Mouse (Mus musculus) kidney, postnatal 0 days (tissue): Measurements from ENCODE around the gene Atp5d. TPM values are rescaled to one million over a fixed set of nuclear protein-coding genes. Genes with fewer than 3 reads are reported as not detected.

ENCODE experiments used
- ATAC-seq: fragments of 200-750 bp; cut with Nextera tagmentation; replicated peaks from 2 replicates; pipeline ENCODE4 v1.8.0; 2017; ENCODE audit warnings: low read depth, moderate number of reproducible peaks, moderate TSS enrichment, moderate library complexity; ENCODE audit not compliant: low FRiP score
- DNase-seq: peaks from one replicate; pipeline ENCODE4 v3.0.0-alpha.2; 2016; ENCODE audit warnings: low spot score
- H3K27ac ChIP-seq: fragments of 300-500 bp; sonication (generic); 2 replicates; pipeline ENCODE4 v1.5.1; 2014; ENCODE audit warnings: mild to moderate bottlenecking
- H3K27me3 ChIP-seq: fragments of 300-500 bp; sonication (generic); 2 replicates; pipeline ENCODE4 v1.6.1; 2014; ENCODE audit warnings: low read length, mixed read lengths; ENCODE audit not compliant: insufficient read depth
- H3K36me3 ChIP-seq: fragments of 300-500 bp; sonication (generic); 2 replicates; pipeline ENCODE4 v1.6.1; 2014; ENCODE audit warnings: low read length, mixed read lengths; ENCODE audit not compliant: insufficient read depth
- H3K4me1 ChIP-seq: fragments of 300-500 bp; sonication (generic); replicated peaks from 2 replicates; pipeline ENCODE4 v1.6.1; 2014; ENCODE audit warnings: antibody characterized with exemption, low read length, mixed read lengths; ENCODE audit not compliant: insufficient read depth
- H3K4me2 ChIP-seq: fragments of 300-500 bp; sonication (generic); 2 replicates; pipeline ENCODE4 v1.6.1; 2014; ENCODE audit warnings: mild to moderate bottlenecking, low read length, moderate library complexity, mixed read lengths
- H3K4me3 ChIP-seq: fragments of 300-500 bp; sonication (generic); replicated peaks from 2 replicates; pipeline ENCODE4 v1.5.1; 2014; ENCODE audit warnings: low read depth, low read length
- H3K9ac ChIP-seq: fragments of 300-500 bp; sonication (generic); 2 replicates; pipeline ENCODE4 v1.6.1; 2014; ENCODE audit warnings: low read depth, low read length
- H3K9me3 ChIP-seq: fragments of 300-500 bp; sonication (generic); replicated peaks from 2 replicates; pipeline ENCODE4 v1.6.1; 2016; ENCODE audit warnings: low read length, inconsistent platforms, mixed read lengths
- CTCF ChIP-seq: IDR thresholded peaks from 2 replicates; pipeline ENCODE4 v1.5.1; 2016; ENCODE audit warnings: antibody characterized with exemption, low read depth, mild to moderate bottlenecking, moderate library complexity
- WGBS: fragments of 180-500 bp; shearing (Covaris S2); extraction: QIAGEN DNeasy Blood & Tissue Kit; methylation state at CpG from one replicate; pipeline ENCODE4 v1.1.7; 2014; 5-methylcytosine and 5-hydroxymethylcytosine counted together
- polyA plus RNA-seq: library from polyadenylated mRNA; unstranded; fragments of >200 nt; fragmentation: Nextera tagmentation; extraction: Ambion mirVana; gene quantifications from 2 replicates; pipeline ENCODE4 v1.2.1, GENCODE M21; 2015

The Atp5d gene
- polyA plus RNA-seq, 1 experiment from 2014 or later: 936 TPM

- no peaks in the 10 kb centered on the region for H3K36me3 ChIP-seq
- H3K27me3 ChIP-seq: no peaks in the 10 kb centered on the region
- peak overlapping the region; percentile 94 for H3K4me3 ChIP-seq
- ATAC-seq (no peak), DNase-seq (no peak)
- no peaks in the 10 kb centered on the region for H3K9me3 ChIP-seq
- H3K4me1 ChIP-seq: peaks cover 21% of the 10 kb centered on the region; the same call in 1 of the 2 replicates
- no peak; the same call in 1 of the 2 replicates for TF ChIP-seq CTCF
- peak overlapping the region; percentile 92 for H3K4me2 ChIP-seq
- WGBS: under 1% methylated on average over 58 of the region's 63 CpGs
- peak overlapping the region; percentile 81 for H3K27ac ChIP-seq
- peak overlapping the region; percentile 97 for H3K9ac ChIP-seq
These were observed 22.5 kb upstream of the Atp5d start for GRCm38 (mm10) chr10:80115944-80116335.

- TF ChIP-seq CTCF: no peak
- H3K4me3 ChIP-seq: peak overlapping the region; percentile 94
- H3K4me2 ChIP-seq: peak overlapping the region; percentile 92
- H3K9me3 ChIP-seq: no peaks in the 10 kb centered on the region
- DNase-seq (no peak), ATAC-seq (no peak)
- WGBS: under 1% methylated on average over 27 of the region's 27 CpGs
- peaks cover 21% of the 10 kb centered on the region; the same call in 1 of the 2 replicates for H3K4me1 ChIP-seq
- H3K36me3 ChIP-seq: 0 out of 2 replicates have a peak, but pooled peaks cover under 1% of the 10 kb centered on the region
- peak overlapping the region; percentile 97 for H3K9ac ChIP-seq
- H3K27ac ChIP-seq: peak overlapping the region; percentile 54
- H3K27me3 ChIP-seq: no peaks in the 10 kb centered on the region
These were observed 21.9 kb upstream of the Atp5d start for GRCm38 (mm10) chr10:80116563-80116926.

DNA sequence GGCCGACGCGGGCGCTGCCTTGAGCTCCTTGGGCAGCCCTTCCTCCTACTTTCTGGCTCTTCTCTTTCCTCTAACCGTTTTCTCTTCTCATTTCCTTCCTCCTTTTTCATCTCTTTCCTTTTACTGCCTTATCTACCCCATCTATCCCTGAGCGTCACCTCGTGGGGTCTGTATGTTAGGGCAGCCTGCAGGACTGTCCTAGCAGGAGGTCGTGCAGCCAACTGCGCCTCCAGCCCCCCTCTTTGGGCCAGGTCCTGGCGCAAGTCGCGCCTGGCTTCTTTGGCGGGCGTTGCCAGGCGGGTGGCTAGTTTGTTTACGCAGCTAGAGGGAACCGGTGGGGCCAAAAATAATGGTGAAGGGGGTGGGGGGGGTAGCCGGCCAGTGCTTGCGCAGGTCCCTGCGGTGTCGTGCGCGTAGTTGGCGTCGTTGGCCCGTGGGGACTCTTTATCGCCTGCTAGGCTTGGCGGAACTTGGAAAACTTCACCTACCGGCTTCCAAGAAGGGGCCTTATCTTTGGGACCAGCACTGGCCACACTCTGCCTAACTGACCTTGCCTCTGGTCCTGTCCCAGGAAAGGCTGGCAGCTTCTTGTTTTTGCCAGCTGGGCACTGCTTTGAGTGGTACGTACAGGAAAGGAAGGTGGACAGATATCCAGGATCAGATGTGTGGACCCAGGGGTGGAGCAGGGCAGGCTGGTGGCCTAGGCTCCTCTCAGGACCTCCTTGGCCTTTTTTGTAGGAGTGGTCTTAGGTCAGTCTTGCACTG, 21.3 kb upstream of the Atp5d start:
- peak overlapping the region; percentile 97 for H3K9ac ChIP-seq
- H3K4me3 ChIP-seq: peak overlapping the region; percentile 94
- H3K4me1 ChIP-seq: peaks cover 21% of the 10 kb centered on the region; the same call in 1 of the 2 replicates
- peak overlapping the region; percentile 92 for H3K4me2 ChIP-seq
- peak; percentile 35 for DNase-seq
- 0 out of 2 replicates have a peak, but pooled peaks cover 7% of the 10 kb centered on the region for H3K36me3 ChIP-seq
- H3K9me3 ChIP-seq: no peaks in the 10 kb centered on the region
- no peaks in the 10 kb centered on the region for H3K27me3 ChIP-seq
- peak; percentile 15; the same call in 1 of the 2 replicates for TF ChIP-seq CTCF
- WGBS: 3% methylated on average over 30 of the region's 30 CpGs
- H3K27ac ChIP-seq: peak overlapping the region; percentile 54
- ATAC-seq: no peak

- DNase-seq: no peak
- H3K36me3 ChIP-seq: 0 out of 2 replicates have a peak, but pooled peaks cover 7% of the 10 kb centered on the region
- H3K27ac ChIP-seq: no peak overlapping the region
- no peak for ATAC-seq
- TF ChIP-seq CTCF: no peak
- H3K4me2 ChIP-seq: peak overlapping the region; percentile 92
- WGBS: 32% methylated on average over 1 of the region's 1 CpGs
- peak overlapping the region; percentile 97 for H3K9ac ChIP-seq
- peaks cover 21% of the 10 kb centered on the region; the same call in 1 of the 2 replicates for H3K4me1 ChIP-seq
- H3K9me3 ChIP-seq: no peaks in the 10 kb centered on the region
- H3K4me3 ChIP-seq: peak overlapping the region; percentile 94
- H3K27me3 ChIP-seq: no peaks in the 10 kb centered on the region
These were observed 20.7 kb upstream of the Atp5d start for GRCm38 (mm10) chr10:80117736-80118135.

- H3K9me3 ChIP-seq: no peaks in the 10 kb centered on the region
- 0 out of 2 replicates have a peak, but pooled peaks cover 7% of the 10 kb centered on the region for H3K36me3 ChIP-seq
- WGBS: 80% methylated on average over 6 of the region's 6 CpGs
- TF ChIP-seq CTCF: no peak
- no peak for DNase-seq
- H3K4me3 ChIP-seq: peak overlapping the region; percentile 94; the same call in 1 of the 2 replicates
- no peak overlapping the region for H3K27ac ChIP-seq
- H3K27me3 ChIP-seq: no peaks in the 10 kb centered on the region
- ATAC-seq: no peak
- peaks cover 21% of the 10 kb centered on the region; the same call in 1 of the 2 replicates for H3K4me1 ChIP-seq
- H3K9ac ChIP-seq: 0 out of 2 replicates have a peak overlapping the region, but pooled peaks have one; percentile 31
- H3K4me2 ChIP-seq: peak overlapping the region; percentile 92; the same call in 1 of the 2 replicates
These were observed 19.9 kb upstream of the Atp5d start for GRCm38 (mm10) chr10:80118552-80118951.

- ATAC-seq: no peak
- no peak for DNase-seq
- no peaks in the 10 kb centered on the region for H3K9me3 ChIP-seq
- H3K9ac ChIP-seq: no peak overlapping the region
- H3K27me3 ChIP-seq: no peaks in the 10 kb centered on the region
- 0 out of 2 replicates have a peak, but pooled peaks cover 7% of the 10 kb centered on the region for H3K36me3 ChIP-seq
- WGBS: 68% methylated on average over 2 of the region's 2 CpGs
- TF ChIP-seq CTCF: no peak
- no peak overlapping the region for H3K4me3 ChIP-seq
- no peak overlapping the region for H3K27ac ChIP-seq
- no peak overlapping the region for H3K4me2 ChIP-seq
- peaks cover 21% of the 10 kb centered on the region; the same call in 1 of the 2 replicates for H3K4me1 ChIP-seq
These were observed 18.3 kb upstream of the Atp5d start for GRCm38 (mm10) chr10:80120146-80120545.
